Mouse (Mus musculus) kidney, adult 11 months (tissue): ENCODE measurements around the gene Spen.
"Not testable (repeated sequence)": the region's sequence is repeated elsewhere in the genome, so short reads cannot be mapped to it uniquely, and the experiment has no call there.

Source experiments
- DNase-seq: peaks from one replicate; pipeline ENCODE4 v3.0.0; 2022

Spen gene

DNA sequence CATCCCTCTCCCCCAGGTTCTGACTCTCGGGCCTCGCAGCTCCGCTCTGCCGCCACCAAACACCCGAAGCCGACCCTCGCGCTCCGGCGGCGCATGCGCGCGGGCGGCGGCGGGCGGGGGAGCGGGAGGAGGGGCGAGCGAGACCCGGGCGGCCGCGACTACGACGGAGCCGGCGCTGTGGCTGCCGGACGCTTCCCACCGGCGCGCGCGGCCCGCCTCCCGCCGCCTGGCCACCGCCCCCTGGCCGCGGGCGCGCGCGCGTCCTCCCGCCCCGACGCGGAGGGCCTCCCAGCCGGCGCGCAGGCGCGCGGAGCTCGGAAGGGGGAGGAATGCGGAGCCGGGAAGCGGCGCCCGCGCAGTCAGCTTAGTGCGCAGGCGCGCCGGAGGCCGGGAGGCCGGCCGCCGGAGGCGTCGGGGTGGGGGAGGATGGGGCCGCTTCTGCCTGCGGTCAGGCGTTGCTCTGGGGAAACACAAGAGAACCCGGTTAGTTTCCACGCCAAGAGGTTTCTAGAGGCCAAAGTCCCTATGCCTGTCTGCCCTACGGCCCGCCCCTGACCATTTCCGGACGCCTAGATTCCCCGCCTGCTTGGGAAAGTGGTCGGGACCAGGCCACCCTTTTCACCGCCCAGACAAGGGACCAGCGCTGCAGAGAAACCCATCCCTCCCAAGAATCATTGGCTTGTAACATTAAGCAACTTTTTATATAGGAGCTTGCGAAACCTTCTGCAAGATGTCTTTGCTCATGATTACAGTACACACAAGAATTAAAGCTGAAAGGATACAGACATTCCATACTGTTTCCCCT is at the start of gene Spen:
Gene Spen (minus strand): TSS at position 190 of the 805 bp plus-strand sequence.
- DNase-seq = peak; percentile 97

- no peak for DNase-seq
Measured at GRCm38 (mm10) chr4:141583919-141584318, 45.5 kb upstream of the Spen start.

DNA sequence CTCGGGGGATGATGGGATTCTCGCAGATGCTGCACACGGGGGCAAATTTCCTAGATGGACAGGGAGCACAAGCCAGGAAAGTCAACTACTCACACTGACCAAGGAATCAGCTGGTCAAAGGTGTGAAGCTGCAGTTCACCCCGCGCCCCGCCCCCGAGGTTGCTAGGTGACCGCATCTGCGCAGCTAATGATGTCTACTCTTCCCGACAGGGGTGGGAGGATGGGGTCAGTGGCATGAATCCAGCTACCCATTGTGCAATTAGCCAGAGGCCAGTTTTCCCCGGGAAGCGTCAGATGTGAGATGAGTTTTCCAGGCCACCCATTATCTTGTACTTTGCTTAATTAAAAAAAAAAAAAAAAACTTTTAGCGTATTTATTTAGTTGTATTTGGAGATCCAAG is 42.7 kb upstream of the Spen start:
- DNase-seq = no peak

DNA sequence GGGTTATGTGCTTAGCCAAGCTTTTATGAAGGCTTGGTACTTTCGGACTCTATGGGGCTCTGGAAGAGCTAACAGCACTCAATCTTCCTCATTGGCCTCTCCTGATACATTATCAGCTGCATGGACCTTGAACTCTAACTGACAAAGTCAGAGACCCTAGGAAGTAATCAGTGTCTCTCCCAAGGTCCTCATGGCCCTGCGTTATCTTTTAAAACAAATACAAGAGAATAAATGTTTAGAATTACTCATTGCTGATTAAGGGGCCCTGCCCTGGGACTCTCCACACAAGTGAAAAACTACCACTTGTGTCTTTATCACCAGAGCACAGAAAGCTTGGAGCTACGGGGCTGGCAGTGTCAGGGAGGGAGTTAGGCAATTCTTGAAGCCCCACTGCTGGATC is 40.4 kb upstream of the Spen start:
- DNase-seq = no peak

- DNase-seq = no peak
Measured at GRCm38 (mm10) chr4:141576877-141577276, 38.5 kb upstream of the Spen start.

- no peak for DNase-seq
Measured at GRCm38 (mm10) chr4:141576404-141576803, 38.0 kb upstream of the Spen start.

- peak; percentile 84 for DNase-seq
Measured at GRCm38 (mm10) chr4:141574789-141575702, 36.6 kb upstream of the Spen start.

GRCm38 (mm10) chr4:141573359-141573966 is 35.1 kb upstream of the Spen start:
- peak; percentile 88 for DNase-seq

GRCm38 (mm10) chr4:141572668-141573358 is 34.4 kb upstream of the Spen start:
- no peak for DNase-seq

- DNase-seq = peak; percentile 39
Measured at GRCm38 (mm10) chr4:141571934-141572333, 33.5 kb upstream of the Spen start.

DNA sequence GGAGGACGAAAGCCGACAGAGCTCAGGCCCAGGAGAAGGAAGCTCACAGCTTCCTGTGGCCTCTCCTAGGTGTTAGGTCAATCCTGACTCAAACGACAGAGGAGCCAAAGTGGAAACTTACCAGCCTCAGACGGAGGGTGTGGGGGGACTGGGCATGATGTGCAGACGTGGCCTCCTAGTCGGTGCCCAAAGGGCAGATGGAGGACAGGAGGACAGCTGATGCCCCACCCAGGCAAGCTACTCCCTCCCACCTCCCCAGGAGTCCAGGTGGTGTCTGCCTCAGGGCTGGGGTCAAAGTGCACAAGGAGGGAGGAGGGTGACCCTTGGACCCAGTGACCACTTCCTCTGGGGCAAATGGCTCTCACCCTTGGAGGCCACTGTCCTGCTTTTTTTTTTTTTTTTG is 32.9 kb upstream of the Spen start:
- peak; percentile 93 for DNase-seq

- DNase-seq = no peak
Measured at GRCm38 (mm10) chr4:141570821-141571220, 32.4 kb upstream of the Spen start.

GRCm38 (mm10) chr4:141570004-141570403 is 31.6 kb upstream of the Spen start:
- DNase-seq = peak; percentile 92

DNA sequence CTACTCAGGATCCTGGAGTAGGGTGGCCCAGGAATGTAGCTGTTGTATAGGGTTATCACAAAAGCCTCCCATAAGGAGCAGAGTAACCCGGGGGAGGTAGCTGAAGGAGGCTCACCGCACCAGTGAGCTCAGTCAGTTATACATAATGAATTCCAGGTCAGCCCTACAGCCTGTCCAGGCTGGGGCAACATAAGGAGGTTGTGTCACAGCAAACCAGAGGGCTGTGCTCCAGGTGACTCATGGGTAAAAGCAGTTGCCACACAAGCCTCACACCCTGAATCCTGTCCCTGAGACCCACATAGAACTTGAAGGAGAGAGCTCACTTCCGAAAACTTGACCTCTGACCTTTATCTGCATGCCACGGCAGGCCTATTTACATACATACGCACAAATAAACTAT is 30.6 kb upstream of the Spen start:
- DNase-seq = no peak

DNA sequence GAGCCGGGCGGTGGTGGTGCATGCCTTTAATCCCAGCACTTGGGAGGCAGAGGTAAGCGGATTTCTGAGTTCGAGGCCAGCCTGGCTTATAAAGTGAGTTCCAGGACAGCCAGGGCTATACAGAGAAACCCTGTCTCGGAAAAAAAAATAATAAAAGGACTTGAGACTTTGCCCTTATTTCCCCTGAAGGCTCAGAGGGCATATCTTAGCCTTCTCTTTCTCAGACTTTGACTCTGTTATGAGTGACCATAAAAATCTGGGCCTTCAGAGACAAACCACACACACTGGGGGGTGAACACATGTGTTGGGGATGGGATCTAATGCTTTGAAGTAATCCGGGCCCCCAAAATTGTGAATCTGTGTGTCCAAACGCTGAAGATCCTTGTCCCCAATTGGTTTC is 28.8 kb upstream of the Spen start:
- DNase-seq = not testable (repeated sequence)

DNA sequence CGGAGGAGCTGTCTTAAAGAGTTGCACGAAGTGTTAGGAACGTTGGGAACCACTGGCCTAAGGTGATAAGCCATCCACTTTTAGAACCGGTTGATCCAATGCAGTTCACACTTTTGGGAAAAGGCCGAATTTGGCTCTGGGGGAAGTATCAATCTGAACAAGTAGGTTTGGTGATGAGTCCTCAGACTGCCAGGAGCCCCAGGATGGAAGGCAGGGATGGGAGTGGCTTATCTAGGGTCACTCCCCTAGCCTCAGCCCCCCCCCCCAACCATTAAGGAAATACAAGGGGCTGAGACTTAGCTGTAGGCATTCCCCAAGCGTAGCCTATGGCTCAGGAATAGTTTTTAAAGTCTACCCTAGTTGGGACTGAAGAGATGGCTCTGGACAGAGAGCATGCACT is 27.8 kb upstream of the Spen start:
- DNase-seq = no peak

DNA sequence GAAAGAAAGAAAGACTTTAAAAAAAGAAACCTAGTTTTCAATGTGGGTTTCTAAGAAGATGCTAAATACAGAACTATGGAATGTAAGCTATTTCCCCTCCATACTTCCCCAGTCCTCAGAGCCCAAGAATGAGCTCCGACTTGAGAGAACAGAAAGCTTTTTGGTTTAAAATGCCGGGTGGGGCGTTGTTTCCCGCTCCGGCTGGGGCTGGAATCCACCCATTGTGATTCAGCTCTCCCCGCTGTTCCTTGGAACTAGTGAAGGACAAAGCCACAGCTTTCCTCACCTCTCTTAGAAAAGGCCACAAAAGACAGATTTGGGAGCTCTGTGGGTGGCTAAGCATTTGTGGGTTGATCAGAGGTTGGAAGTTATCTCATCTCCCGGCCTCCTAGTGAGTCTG is 26.9 kb upstream of the Spen start:
- peak; percentile 17 for DNase-seq

DNA sequence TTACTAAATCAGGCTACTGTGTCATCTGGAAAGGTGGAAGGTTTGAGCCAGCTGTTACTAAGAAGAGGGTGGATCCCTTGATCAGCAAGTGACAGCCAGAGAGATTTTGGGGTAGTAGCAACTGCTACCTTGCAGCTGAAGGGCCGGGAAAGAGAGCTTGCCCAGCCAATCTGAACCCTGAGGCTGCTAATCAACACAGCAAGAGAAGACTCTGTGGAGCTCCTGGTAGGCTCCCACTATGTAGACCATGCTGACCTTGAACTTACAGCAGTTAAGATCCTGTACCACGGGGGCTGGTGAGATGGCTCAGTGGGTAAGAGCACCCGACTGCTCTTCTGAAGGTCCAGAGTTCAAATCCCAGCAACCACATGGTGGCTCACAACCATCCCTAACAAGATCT is 26.3 kb upstream of the Spen start:
- DNase-seq = peak; percentile 2

DNA sequence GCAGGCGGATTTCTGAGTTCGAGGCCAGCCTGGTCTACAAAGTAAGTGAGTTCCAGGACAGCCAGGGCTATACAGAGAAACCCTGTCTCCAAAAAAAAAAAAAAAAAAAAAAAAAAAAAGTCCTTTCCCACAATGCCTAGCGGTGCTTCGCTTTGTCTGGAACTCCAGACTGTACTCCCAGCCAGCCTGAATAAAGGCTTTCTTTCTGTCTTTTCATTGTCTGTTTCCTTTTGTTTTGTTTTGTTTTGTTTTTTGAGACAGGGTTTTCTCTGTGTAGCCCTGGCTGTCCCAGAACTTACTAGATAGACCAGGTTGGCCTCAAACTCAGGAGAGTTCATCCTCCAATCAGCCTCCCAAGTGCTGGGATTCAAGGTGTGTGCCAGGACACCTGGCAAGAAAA is 25.8 kb upstream of the Spen start:
- DNase-seq = no peak

DNA sequence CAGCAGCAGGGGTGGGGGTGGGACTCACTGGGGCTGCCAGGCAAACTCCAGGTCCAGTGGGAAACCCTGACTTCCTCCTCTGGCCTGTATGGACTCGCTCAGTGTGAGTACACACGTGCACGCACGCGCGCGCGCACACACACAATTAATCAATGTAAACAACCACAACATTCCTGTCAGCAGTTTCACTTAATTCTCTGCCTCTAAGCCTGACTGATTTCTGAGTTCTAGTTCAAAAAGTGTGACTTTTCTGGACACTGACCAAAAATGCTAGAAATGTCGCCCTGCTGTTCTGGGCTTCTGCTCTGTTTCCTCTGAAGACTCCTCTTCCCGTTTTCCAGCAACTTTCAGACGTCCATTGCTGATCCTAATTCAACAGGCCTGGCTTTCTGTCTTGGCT is 23.9 kb upstream of the Spen start:
- DNase-seq = peak; percentile 73

DNA sequence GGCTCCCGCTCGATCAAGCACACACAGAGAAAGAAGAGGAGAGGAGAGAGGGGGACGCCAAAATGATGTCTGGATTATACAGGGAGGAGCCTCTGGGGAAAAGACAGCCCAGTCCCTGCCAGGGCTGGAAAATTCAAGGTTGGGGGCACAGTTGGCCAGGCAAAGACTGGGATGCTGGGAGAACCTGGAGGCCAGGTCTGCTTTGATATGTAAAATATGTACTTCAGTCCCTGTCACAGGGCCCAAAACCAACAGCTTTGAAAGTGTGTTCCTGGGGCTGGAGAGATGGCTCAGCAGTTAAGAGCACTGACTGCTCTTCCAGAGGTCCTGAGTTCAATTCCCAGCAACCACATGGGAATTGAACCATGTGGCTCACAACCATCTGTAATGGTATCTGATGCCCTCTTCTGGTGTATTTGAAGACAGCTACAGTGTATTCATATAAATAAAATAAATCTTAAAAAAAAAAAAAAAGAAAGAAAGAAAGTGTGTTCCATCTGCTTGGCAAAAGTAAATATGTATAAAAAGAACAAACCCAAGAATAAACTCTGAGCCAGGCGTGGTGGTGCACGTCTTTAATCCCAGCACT is 23.0 kb upstream of the Spen start:
- DNase-seq = not testable (repeated sequence)

DNA sequence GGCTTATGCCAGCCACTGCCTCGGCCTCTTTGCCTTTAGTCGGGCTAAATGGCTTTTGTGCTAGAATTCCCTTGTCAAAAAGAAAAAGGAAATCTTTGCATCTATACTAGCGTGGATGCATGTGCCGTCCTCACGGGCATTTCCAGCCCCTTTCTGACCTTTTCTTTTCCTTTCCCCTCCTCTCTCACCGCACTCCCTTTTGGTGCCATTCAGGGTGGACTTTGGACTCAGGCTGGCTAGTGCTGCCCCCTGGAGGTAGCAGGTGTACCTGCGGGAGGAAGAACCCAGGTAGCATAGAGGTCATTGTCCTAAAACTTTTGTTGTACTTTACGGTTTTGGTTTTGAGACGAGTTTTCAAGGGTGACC is 21.5 kb upstream of the Spen start:
- peak; percentile 77 for DNase-seq
